ENCODE assay signal across 30 mouse cellular contexts in genomic region chr15:90563996-90564395, GRCm38 (mm10).
DNase-seq lines count a peak whose midpoint lies in the region; ATAC-seq lines count a peak whose summit lies in the region.
"Had no signal": no experiment of that assay in that cellular context is flagged by ENCODE, and none has a peak within 500 bp of the region (broad histone marks: within the 10 kb centered on the region; RNA-seq: fewer than 3 reads in every experiment).

No protein-coding gene starts in this region.

- H3K27ac ChIP-seq in embryonic facial prominence, embryonic 11.5 days (replicated peaks; ENCODE audit: low read depth, low read length), result no peak overlapping the region
- no peak overlapping the region for H3K27ac ChIP-seq in embryonic facial prominence, embryonic 10.5 days (replicated peaks)
- no peak overlapping the region for H3K27ac ChIP-seq in forebrain, embryonic 10.5 days
- H3K27ac ChIP-seq: embryonic facial prominence, embryonic 13.5 days; heart, embryonic 15.5 days; hindbrain, embryonic 10.5 days; hindbrain, embryonic 13.5 days; hindbrain, postnatal 0 days had no signal

- no peaks in the 10 kb centered on the region for H3K4me1 ChIP-seq in embryonic facial prominence, embryonic 11.5 days (ENCODE audit: control insufficient read depth, insufficient read depth, low read length)
- peaks cover 10% of the 10 kb centered on the region for H3K4me1 ChIP-seq in embryonic facial prominence, embryonic 10.5 days
- H3K4me1 ChIP-seq in forebrain, embryonic 10.5 days, result no peaks in the 10 kb centered on the region
- H3K4me1 ChIP-seq: heart, embryonic 12.5 days; heart, embryonic 15.5 days had no signal

- no peak overlapping the region for H3K9ac ChIP-seq in embryonic facial prominence, embryonic 11.5 days (replicated peaks; ENCODE audit: low read length)
- H3K9ac ChIP-seq: embryonic facial prominence, embryonic 13.5 days; forebrain, postnatal 0 days; heart, embryonic 12.5 days; heart, embryonic 15.5 days; hindbrain, embryonic 13.5 days had no signal

- H3K27me3 ChIP-seq in embryonic facial prominence, embryonic 11.5 days (ENCODE audit: control insufficient read depth, insufficient read depth, low read length), result no peaks in the 10 kb centered on the region
- H3K27me3 ChIP-seq in embryonic facial prominence, embryonic 10.5 days (replicated peaks; ENCODE audit: low read depth, poor library complexity, severe bottlenecking), result no peaks in the 10 kb centered on the region
- no peaks in the 10 kb centered on the region for H3K27me3 ChIP-seq in forebrain, embryonic 10.5 days (ENCODE audit: poor library complexity, severe bottlenecking)
- H3K27me3 ChIP-seq: CH12.LX; embryonic facial prominence, embryonic 13.5 days; heart, embryonic 12.5 days; heart, embryonic 15.5 days; hindbrain, embryonic 13.5 days; Patski had no signal

- intact Hi-C loops in left cerebral cortex, postnatal 4 days (cut with DNase I), result no loop called here

- ATAC-seq in embryonic facial prominence, embryonic 11.5 days (replicated peaks; ENCODE audit: insufficient number of reproducible peaks, low FRiP score, low TSS enrichment, low read depth), result 0 out of 2 replicates have a peak, but pooled peaks have one; percentile 39
- ATAC-seq: forebrain, embryonic 14.5 days; forebrain, postnatal 0 days; hindbrain, postnatal 0 days; intestine, postnatal 0 days; Patski had no signal

- H3K4me2 ChIP-seq in embryonic facial prominence, embryonic 11.5 days (ENCODE audit: low read depth, low read length), result no peak overlapping the region
- H3K4me2 ChIP-seq: embryonic facial prominence, embryonic 13.5 days; heart, embryonic 12.5 days; heart, embryonic 15.5 days; hindbrain, embryonic 13.5 days had no signal

- H3K36me3 ChIP-seq in embryonic facial prominence, embryonic 11.5 days (replicated peaks; ENCODE audit: control insufficient read depth, insufficient read depth, low read depth, low read length), result no peaks in the 10 kb centered on the region
- H3K36me3 ChIP-seq in embryonic facial prominence, embryonic 10.5 days (replicated peaks), result no peaks in the 10 kb centered on the region
- no peaks in the 10 kb centered on the region for H3K36me3 ChIP-seq in forebrain, embryonic 10.5 days (replicated peaks)
- H3K36me3 ChIP-seq: embryonic facial prominence, embryonic 13.5 days; G1E; heart, embryonic 12.5 days; heart, embryonic 15.5 days; hindbrain, embryonic 10.5 days; hindbrain, embryonic 13.5 days had no signal

- WGBS in embryonic facial prominence, embryonic 11.5 days, result 13% methylated on average over 3 of the region's 3 CpGs
- WGBS in embryonic facial prominence, embryonic 10.5 days, result 43% methylated on average over 3 of the region's 3 CpGs
- 76% methylated on average over 3 of the region's 3 CpGs for WGBS in forebrain, embryonic 10.5 days

- no peaks in the 10 kb centered on the region for H3K9me3 ChIP-seq in embryonic facial prominence, embryonic 11.5 days (replicated peaks; ENCODE audit: control insufficient read depth, low read length)
- H3K9me3 ChIP-seq in embryonic facial prominence, embryonic 10.5 days, result no peaks in the 10 kb centered on the region
- no peaks in the 10 kb centered on the region for H3K9me3 ChIP-seq in forebrain, embryonic 10.5 days
- H3K9me3 ChIP-seq: embryonic facial prominence, embryonic 13.5 days; heart, embryonic 12.5 days; heart, embryonic 15.5 days; hindbrain, embryonic 10.5 days; hindbrain, embryonic 13.5 days had no signal

- DNase-seq in embryonic facial prominence, embryonic 11.5 days (ENCODE audit: low spot score), result peak; percentile 80
- DNase-seq in embryonic facial prominence, embryonic 10.5 days (ENCODE audit: low spot score), result no peak
- DNase-seq in embryo, embryonic 11 days, result peak; percentile 53
- peak; percentile 46 for DNase-seq in forelimb bud, embryonic 11.5 days (ENCODE audit: low read depth, low spot score)
- DNase-seq in mesoderm, embryonic 11.5 days (ENCODE audit: low read depth, low spot score), result peak; percentile 39
- no peak for DNase-seq in left cerebral cortex, postnatal 4 days
- DNase-seq in forebrain, embryonic 10.5 days (ENCODE audit: extremely low spot score, low spot score), result no peak
- DNase-seq in spleen, postnatal 10 days (ENCODE audit: low spot score in 2 of 2), result no peak
- DNase-seq: adrenal gland, postnatal 10 days; adrenal gland, postnatal 36 days; B cell, adult 2 months; cerebellum, adult 18-20 months; cerebellum, adult 9-11 months; cerebellum, postnatal 25 days; forebrain, postnatal 0 days; gastrocnemius, postnatal 25 days; heart, adult 18-20 months; heart, postnatal 10 days; heart, postnatal 36 days had no signal

- no peak overlapping the region for H3K4me3 ChIP-seq in embryonic facial prominence, embryonic 11.5 days (ENCODE audit: low read depth, low read length)
- no peak overlapping the region for H3K4me3 ChIP-seq in embryonic facial prominence, embryonic 10.5 days
- no peak overlapping the region for H3K4me3 ChIP-seq in forebrain, embryonic 10.5 days
- H3K4me3 ChIP-seq: embryonic facial prominence, embryonic 13.5 days; heart, embryonic 12.5 days; heart, embryonic 15.5 days; hindbrain, embryonic 10.5 days; hindbrain, embryonic 13.5 days had no signal

Comparison
In these comparisons a context has a peak if more than half of its experiments do, and no peak if none do; other contexts are left out.
1. DNase-seq: peak in embryonic facial prominence, embryonic 11.5 days (single experiment), embryo, embryonic 11 days (single experiment), forelimb bud, embryonic 11.5 days (single experiment) and mesoderm, embryonic 11.5 days (single experiment); none in embryonic facial prominence, embryonic 10.5 days (single experiment), left cerebral cortex, postnatal 4 days (single experiment), forebrain, embryonic 10.5 days (single experiment) and spleen, postnatal 10 days (0 of 2).